Mouse (Mus musculus): Measurements from ENCODE around the gene Rufy1. TPM values are rescaled to one million over a fixed set of nuclear protein-coding genes. Genes with fewer than 3 reads are reported as not detected.
A peak's percentile ranks its signal among the peaks of the same experiment; 100 is the strongest.

The Rufy1 gene
- polyA plus RNA-seq (2015; fragmentation: Nextera tagmentation; extraction: Ambion mirVana), result 23.2 and 29.3 TPM in 2 replicates

- Histone ChIP-seq H3K4me1 (replicated peaks) (peaks cover 25% of the 10 kb centered on the region), H3K36me3 (no peaks in the 10 kb centered on the region), H3K27ac (replicated peaks) (peak within 1 kb of the TSS; percentile 98), H3K9ac (peak within 1 kb of the TSS; percentile 78), H3K4me3 (peak within 1 kb of the TSS; percentile 81), H3K27me3 (no peaks in the 10 kb centered on the region), H3K9me3 (no peaks in the 10 kb centered on the region), H3K4me2 (peak within 1 kb of the TSS; percentile 66)
- WGBS, result under 1% methylated on average over 81 of the region's 90 CpGs
- ATAC-seq (ENCODE audit: low FRiP score, low read depth), result peak; percentile 87
These were observed at the start of gene Rufy1 for GRCm38 (mm10) chr11:50430277-50431133. Gene Rufy1, minus strand, starts transcription at chr11:50431125.

DNA sequence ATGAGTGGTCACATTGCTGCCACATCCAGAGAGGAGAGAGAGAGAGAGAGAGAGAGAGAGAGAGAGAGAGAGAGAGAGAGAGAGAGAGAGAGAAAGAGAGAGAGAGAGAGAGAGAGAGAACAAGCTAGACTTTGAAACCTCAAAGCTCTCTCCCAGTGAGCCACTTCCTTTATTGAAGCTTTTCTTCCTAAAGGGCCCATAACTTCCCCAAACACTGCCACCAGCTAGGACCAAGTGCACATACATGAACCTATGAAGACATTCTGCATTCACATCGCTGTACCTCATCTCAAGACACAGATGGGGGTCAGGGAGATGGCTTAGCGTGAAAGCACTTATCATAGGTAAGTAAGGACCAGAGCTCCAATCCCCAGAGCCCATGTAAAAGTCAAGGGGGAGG lies 47.1 kb upstream of the Rufy1 start:
- ATAC-seq (ENCODE audit: low FRiP score, low read depth), result no peak
- H3K36me3 ChIP-seq, result no peaks in the 10 kb centered on the region
- H3K27me3 ChIP-seq, result no peaks in the 10 kb centered on the region
- 94% methylated on average over 2 of the region's 2 CpGs for WGBS
- no peak overlapping the region for H3K4me3 ChIP-seq
- peaks cover 9% of the 10 kb centered on the region for H3K4me1 ChIP-seq (replicated peaks)
- no peak overlapping the region for H3K9ac ChIP-seq
- H3K4me2 ChIP-seq, result no peak overlapping the region
- H3K27ac ChIP-seq (replicated peaks), result no peak overlapping the region
- no peaks in the 10 kb centered on the region for H3K9me3 ChIP-seq

DNA sequence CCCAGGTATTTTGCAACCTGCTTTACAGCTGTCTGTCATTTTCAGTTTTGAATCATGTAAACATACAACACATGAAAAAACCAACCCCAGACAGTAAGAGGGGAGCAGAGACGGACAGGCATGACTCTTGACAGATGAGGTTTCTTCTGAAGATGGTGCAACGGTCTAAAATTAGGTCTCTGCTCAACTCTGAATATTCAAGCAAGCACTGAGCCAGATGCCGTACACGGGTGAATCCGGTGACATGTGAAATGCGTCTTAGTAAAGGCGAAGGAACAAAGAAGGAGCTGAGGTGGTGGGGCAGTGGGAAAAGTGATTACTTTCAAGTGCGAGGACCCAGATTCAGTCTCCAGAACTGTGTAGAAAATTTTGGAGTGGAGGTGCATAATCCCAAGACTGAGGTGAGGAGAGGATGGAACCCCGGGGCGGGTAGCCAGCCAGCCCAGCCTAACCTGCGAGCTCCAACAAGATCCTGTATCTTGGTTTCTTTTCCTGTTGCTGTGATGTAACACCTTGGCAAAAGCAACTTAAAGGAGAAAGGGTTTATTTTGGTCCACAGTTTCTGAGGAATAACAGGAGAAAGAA lies 46.7 kb upstream of the Rufy1 start:
- H3K4me3 ChIP-seq, result no peak overlapping the region
- H3K9ac ChIP-seq, result no peak overlapping the region
- peaks cover 9% of the 10 kb centered on the region for H3K4me1 ChIP-seq (replicated peaks)
- no peak overlapping the region for H3K4me2 ChIP-seq
- H3K9me3 ChIP-seq, result no peaks in the 10 kb centered on the region
- no peak for ATAC-seq (ENCODE audit: low FRiP score, low read depth)
- no peaks in the 10 kb centered on the region for H3K36me3 ChIP-seq
- 71% methylated on average over 11 of the region's 11 CpGs for WGBS
- 0 out of 2 replicates have a peak overlapping the region, but pooled peaks have one; percentile 16 for H3K27ac ChIP-seq (replicated peaks)
- no peaks in the 10 kb centered on the region for H3K27me3 ChIP-seq

DNA sequence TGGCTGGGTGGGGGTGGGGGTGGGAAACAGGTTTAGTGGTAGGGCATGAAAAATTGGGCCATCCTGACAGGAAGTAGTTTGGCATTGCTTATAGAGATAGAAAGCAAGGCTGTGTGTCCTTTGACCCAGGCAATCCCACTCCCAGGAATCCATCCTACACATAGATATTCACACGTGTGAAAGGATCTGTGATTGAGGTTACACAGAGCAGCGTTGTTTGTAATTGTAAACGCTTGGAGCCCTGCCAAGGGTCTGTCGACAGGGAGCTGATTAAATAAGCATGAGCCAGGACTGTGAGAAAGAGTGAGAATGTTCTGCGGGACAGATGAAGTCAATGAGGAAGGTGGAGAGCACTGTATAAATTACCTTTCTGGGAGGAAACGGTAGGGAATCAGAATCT lies 46.0 kb upstream of the Rufy1 start:
- Histone ChIP-seq H3K9ac (no peak overlapping the region), H3K4me1 (replicated peaks) (peaks cover 9% of the 10 kb centered on the region), H3K27ac (replicated peaks) (no peak overlapping the region), H3K4me3 (no peak overlapping the region), H3K9me3 (no peaks in the 10 kb centered on the region), H3K27me3 (no peaks in the 10 kb centered on the region), H3K4me2 (no peak overlapping the region), H3K36me3 (no peaks in the 10 kb centered on the region)
- WGBS, result 14% methylated on average over 6 of the region's 6 CpGs
- no peak for ATAC-seq (ENCODE audit: low FRiP score, low read depth)

DNA sequence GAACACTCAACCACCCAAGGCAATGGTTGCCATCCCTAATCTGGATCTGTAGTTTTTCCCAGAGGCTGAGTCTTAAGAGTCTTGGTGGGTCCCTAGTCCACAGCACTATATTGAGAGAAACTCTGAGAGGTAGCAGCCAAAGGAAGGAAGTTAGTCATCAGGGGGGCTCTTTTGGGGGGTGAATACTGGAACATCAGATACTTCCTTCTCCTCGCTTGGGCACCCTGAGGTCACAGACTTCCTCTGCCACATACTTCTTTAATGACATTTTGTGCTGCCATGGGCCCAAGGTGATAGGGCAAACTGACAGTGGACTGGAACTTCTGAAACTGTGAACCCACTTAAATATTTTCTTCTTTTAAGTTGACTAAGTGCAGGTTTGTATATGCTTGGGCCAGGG lies 43.0 kb upstream of the Rufy1 start:
- no peak overlapping the region for H3K4me3 ChIP-seq
- H3K4me2 ChIP-seq, result no peak overlapping the region
- H3K36me3 ChIP-seq, result no peaks in the 10 kb centered on the region
- no peak overlapping the region for H3K9ac ChIP-seq
- H3K9me3 ChIP-seq, result no peaks in the 10 kb centered on the region
- peaks cover 9% of the 10 kb centered on the region for H3K4me1 ChIP-seq (replicated peaks)
- H3K27me3 ChIP-seq, result no peaks in the 10 kb centered on the region
- ATAC-seq (ENCODE audit: low FRiP score, low read depth), result no peak
- H3K27ac ChIP-seq (replicated peaks), result no peak overlapping the region
- WGBS, result 86% methylated on average over 1 of the region's 1 CpGs

GRCm38 (mm10) chr11:50472161-50472939 lies 41.4 kb upstream of the Rufy1 start:
- Histone ChIP-seq H3K4me2 (no peak overlapping the region), H3K27me3 (no peaks in the 10 kb centered on the region), H3K4me3 (no peak overlapping the region), H3K36me3 (no peaks in the 10 kb centered on the region), H3K27ac (replicated peaks) (no peak overlapping the region), H3K9me3 (no peaks in the 10 kb centered on the region), H3K9ac (no peak overlapping the region), H3K4me1 (replicated peaks) (peaks cover 8% of the 10 kb centered on the region)
- 82% methylated on average over 11 of the region's 11 CpGs for WGBS
- no peak for ATAC-seq (ENCODE audit: low FRiP score, low read depth)

DNA sequence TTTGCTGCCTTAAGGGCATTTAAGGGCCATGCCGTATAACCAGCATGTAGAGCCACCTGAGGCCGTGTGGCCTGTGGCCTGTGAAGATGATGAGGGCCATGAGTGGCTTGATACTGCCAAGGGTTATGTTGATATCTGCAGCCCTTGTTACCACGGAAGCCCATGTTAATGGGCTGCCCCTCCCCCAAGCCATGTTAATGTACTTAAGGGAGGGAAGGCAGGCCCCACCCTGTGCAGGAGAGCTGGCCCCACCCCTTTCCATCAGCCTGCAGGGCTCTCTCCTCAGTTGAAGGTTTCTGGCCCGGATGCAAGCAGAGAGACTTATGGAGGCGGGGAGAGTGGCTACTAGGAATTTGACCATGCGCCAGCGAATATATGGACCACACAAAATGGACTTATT lies 30.6 kb upstream of the Rufy1 start:
- WGBS, result 75% methylated on average over 7 of the region's 7 CpGs
- Histone ChIP-seq H3K9me3 (no peaks in the 10 kb centered on the region), H3K27me3 (no peaks in the 10 kb centered on the region), H3K36me3 (no peaks in the 10 kb centered on the region), H3K27ac (replicated peaks) (no peak overlapping the region), H3K4me2 (no peak overlapping the region), H3K4me3 (no peak overlapping the region), H3K9ac (no peak overlapping the region), H3K4me1 (replicated peaks) (peaks cover 12% of the 10 kb centered on the region)
- no peak for ATAC-seq (ENCODE audit: low FRiP score, low read depth)

- H3K27ac ChIP-seq (replicated peaks), result no peak overlapping the region
- H3K27me3 ChIP-seq, result no peaks in the 10 kb centered on the region
- no peak overlapping the region for H3K4me3 ChIP-seq
- ATAC-seq (ENCODE audit: low FRiP score, low read depth), result no peak
- peaks cover 12% of the 10 kb centered on the region for H3K4me1 ChIP-seq (replicated peaks)
- no peaks in the 10 kb centered on the region for H3K36me3 ChIP-seq
- H3K9ac ChIP-seq, result no peak overlapping the region
- no peaks in the 10 kb centered on the region for H3K9me3 ChIP-seq
- WGBS, result 54% methylated on average over 2 of the region's 2 CpGs
- no peak overlapping the region for H3K4me2 ChIP-seq
These were observed 28.3 kb upstream of the Rufy1 start for GRCm38 (mm10) chr11:50459250-50459649.

GRCm38 (mm10) chr11:50457111-50457911 lies 26.4 kb upstream of the Rufy1 start:
- WGBS, result 4% methylated on average over 26 of the region's 26 CpGs
- no peaks in the 10 kb centered on the region for H3K27me3 ChIP-seq
- peak overlapping the region; percentile 59 for H3K27ac ChIP-seq (replicated peaks)
- peak; percentile 51 for ATAC-seq (ENCODE audit: low FRiP score, low read depth)
- peaks cover 12% of the 10 kb centered on the region for H3K4me1 ChIP-seq (replicated peaks)
- H3K9me3 ChIP-seq, result no peaks in the 10 kb centered on the region
- no peaks in the 10 kb centered on the region for H3K36me3 ChIP-seq
- H3K4me2 ChIP-seq, result peak overlapping the region; percentile 48
- H3K4me3 ChIP-seq, result no peak overlapping the region
- H3K9ac ChIP-seq, result no peak overlapping the region

GRCm38 (mm10) chr11:50456455-50456854 lies 25.5 kb upstream of the Rufy1 start:
- no peaks in the 10 kb centered on the region for H3K27me3 ChIP-seq
- no peak for ATAC-seq (ENCODE audit: low FRiP score, low read depth)
- H3K36me3 ChIP-seq, result no peaks in the 10 kb centered on the region
- WGBS, result 29% methylated on average over 7 of the region's 7 CpGs
- H3K4me2 ChIP-seq, result peak overlapping the region; percentile 48; the same call in 1 of the 2 replicates
- H3K9me3 ChIP-seq, result no peaks in the 10 kb centered on the region
- no peak overlapping the region for H3K4me3 ChIP-seq
- H3K27ac ChIP-seq (replicated peaks), result peak overlapping the region; percentile 59; the same call in 1 of the 2 replicates
- peaks cover 12% of the 10 kb centered on the region for H3K4me1 ChIP-seq (replicated peaks)
- H3K9ac ChIP-seq, result no peak overlapping the region

DNA sequence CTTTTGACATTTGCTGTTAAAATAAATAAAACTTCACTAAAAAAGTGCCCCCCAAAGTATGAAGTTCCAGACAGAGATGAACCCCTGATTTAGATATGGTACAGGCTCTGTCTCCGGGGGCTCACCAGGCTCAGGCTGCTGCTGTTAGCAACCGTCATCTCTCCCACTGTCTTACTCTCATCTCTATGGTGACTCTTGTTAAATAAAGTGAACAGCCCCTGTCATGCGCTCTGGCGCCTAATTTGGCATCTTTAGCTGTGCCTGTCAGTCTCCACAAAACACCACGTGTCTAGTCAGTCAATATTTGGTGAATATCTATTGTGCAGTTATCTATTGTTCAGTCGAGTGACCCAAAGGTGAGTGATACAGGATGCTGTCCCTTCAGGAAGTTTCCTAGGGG lies 24.0 kb upstream of the Rufy1 start:
- Histone ChIP-seq H3K9ac (no peak overlapping the region), H3K9me3 (no peaks in the 10 kb centered on the region), H3K4me3 (no peak overlapping the region), H3K4me1 (replicated peaks) (peaks cover 12% of the 10 kb centered on the region), H3K36me3 (no peaks in the 10 kb centered on the region), H3K27ac (replicated peaks) (no peak overlapping the region), H3K27me3 (no peaks in the 10 kb centered on the region), H3K4me2 (no peak overlapping the region)
- 28% methylated on average over 6 of the region's 6 CpGs for WGBS
- no peak for ATAC-seq (ENCODE audit: low FRiP score, low read depth)

Measured in hindbrain, embryonic 15.5 days (tissue).